31 mouse cellular contexts compared by ENCODE assay signal in genomic region chr11:17248715-17249114, GRCm38 (mm10).
"Had no signal": no experiment of that assay in that cellular context is flagged by ENCODE, and none has a peak within 500 bp of the region (broad histone marks: within the 10 kb centered on the region; RNA-seq: fewer than 3 reads in every experiment).

No protein-coding gene starts in this region.

- H3K27ac ChIP-seq: heart, embryonic 10.5 days; heart, embryonic 13.5 days; heart, embryonic 15.5 days; hindbrain, embryonic 10.5 days; hindbrain, embryonic 12.5 days; hindbrain, embryonic 13.5 days; hindbrain, embryonic 14.5 days; hindbrain, embryonic 15.5 days; hindbrain, postnatal 0 days; intestine, embryonic 15.5 days; kidney, embryonic 15.5 days; kidney, postnatal 0 days; layer of hippocampus, adult 2 months; left cerebral cortex, adult 2 months had no signal

- H3K27me3 ChIP-seq: heart, embryonic 12.5 days; heart, embryonic 13.5 days; heart, embryonic 15.5 days; hindbrain, embryonic 12.5 days; hindbrain, embryonic 13.5 days; hindbrain, embryonic 15.5 days; intestine, embryonic 15.5 days; kidney, embryonic 15.5 days had no signal

- H3K4me3 ChIP-seq: heart, embryonic 10.5 days; heart, embryonic 12.5 days; heart, embryonic 13.5 days; heart, embryonic 15.5 days; hindbrain, embryonic 10.5 days; hindbrain, embryonic 12.5 days; hindbrain, embryonic 13.5 days; hindbrain, embryonic 15.5 days; intestine, embryonic 15.5 days; kidney, embryonic 15.5 days; layer of hippocampus, adult 2 months; left cerebral cortex, adult 2 months had no signal

- H3K9ac ChIP-seq: heart, embryonic 12.5 days; heart, embryonic 13.5 days; heart, embryonic 15.5 days; hindbrain, embryonic 12.5 days; hindbrain, embryonic 13.5 days; hindbrain, embryonic 14.5 days; hindbrain, embryonic 15.5 days; intestine, embryonic 15.5 days; kidney, embryonic 15.5 days had no signal

- DNase-seq: heart, postnatal 10 days; heart, postnatal 14 days; heart, postnatal 36 days; heart, postnatal 4 days; kidney, adult 11 months; kidney, adult 18-20 months; kidney, adult 2 months; kidney, adult 8-10 months; kidney, adult 9 months; kidney, postnatal 10 days; kidney, postnatal 14 days; kidney, postnatal 25 days; kidney, postnatal 36 days; kidney, postnatal 4 days; layer of hippocampus, adult 9-11 months; layer of hippocampus, postnatal 36 days had no signal

- H3K36me3 ChIP-seq: heart, embryonic 10.5 days; heart, embryonic 12.5 days; heart, embryonic 13.5 days; heart, embryonic 15.5 days; hindbrain, embryonic 10.5 days; hindbrain, embryonic 12.5 days; hindbrain, embryonic 13.5 days; hindbrain, embryonic 15.5 days; intestine, embryonic 15.5 days; kidney, embryonic 15.5 days had no signal

- H3K4me1 ChIP-seq: heart, embryonic 10.5 days; heart, embryonic 12.5 days; heart, embryonic 13.5 days; heart, embryonic 15.5 days; hindbrain, embryonic 10.5 days; hindbrain, embryonic 12.5 days; hindbrain, embryonic 13.5 days; hindbrain, embryonic 15.5 days; intestine, embryonic 15.5 days; kidney, embryonic 15.5 days had no signal

- H3K9me3 ChIP-seq: heart, embryonic 10.5 days; heart, embryonic 12.5 days; heart, embryonic 15.5 days; hindbrain, embryonic 10.5 days; hindbrain, embryonic 12.5 days; hindbrain, embryonic 13.5 days; hindbrain, embryonic 15.5 days; intestine, embryonic 15.5 days; kidney, embryonic 15.5 days had no signal
